Mouse (Mus musculus) thymus, adult 2 months (tissue): ENCODE measurements at regions not wholly inside any gene's neighbourhood (a gene's known extent, or its start where the extent isn't known, plus 50 kb on each side); places are given as distances from the start of the nearest gene placed in this dataset.

Source experiments
- CTCF ChIP-seq: fragments of 200-500 bp; IDR thresholded peaks from 2 replicates; pipeline ENCODE4 v1.5.1; 2012; ENCODE audit warnings: mild to moderate bottlenecking, control low read depth, low read length, moderate library complexity, borderline replicate concordance; ENCODE audit not compliant: control insufficient read depth, poor library complexity, insufficient read depth; ENCODE audit errors: extremely low read depth
- POLR2A ChIP-seq: fragments of 200-500 bp; IDR thresholded peaks from 2 replicates; pipeline ENCODE4 v1.6.1; 2012; ENCODE audit warnings: mild to moderate bottlenecking, low read length, control low read depth, moderate library complexity; ENCODE audit not compliant: control insufficient read depth, poor library complexity, insufficient read depth; ENCODE audit errors: extremely low read depth

DNA sequence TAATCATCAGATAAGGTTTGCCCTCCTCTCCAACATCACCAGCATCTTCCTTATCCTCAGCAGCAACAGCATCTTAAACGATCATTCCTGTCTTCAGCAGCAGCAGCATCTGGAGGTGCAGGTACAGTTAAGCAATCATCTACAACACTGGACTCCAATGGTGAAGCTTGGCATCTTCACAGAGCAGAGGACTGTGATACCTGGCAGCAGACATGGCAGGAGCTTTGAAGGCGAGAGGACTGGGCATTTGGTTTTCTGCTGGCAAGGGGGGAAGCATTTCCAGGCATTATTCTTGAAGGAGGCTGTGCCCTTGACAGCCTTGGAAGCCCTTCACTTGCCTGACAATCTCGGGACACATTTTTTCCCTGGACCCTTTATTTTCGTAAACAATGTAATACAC lies 235.3 kb downstream of the Sp3 start:
- TF ChIP-seq CTCF: no peak
- no peak for TF ChIP-seq POLR2A
